Comparison of ENCODE assay signal across 28 mouse cellular contexts in the genomic region with DNA sequence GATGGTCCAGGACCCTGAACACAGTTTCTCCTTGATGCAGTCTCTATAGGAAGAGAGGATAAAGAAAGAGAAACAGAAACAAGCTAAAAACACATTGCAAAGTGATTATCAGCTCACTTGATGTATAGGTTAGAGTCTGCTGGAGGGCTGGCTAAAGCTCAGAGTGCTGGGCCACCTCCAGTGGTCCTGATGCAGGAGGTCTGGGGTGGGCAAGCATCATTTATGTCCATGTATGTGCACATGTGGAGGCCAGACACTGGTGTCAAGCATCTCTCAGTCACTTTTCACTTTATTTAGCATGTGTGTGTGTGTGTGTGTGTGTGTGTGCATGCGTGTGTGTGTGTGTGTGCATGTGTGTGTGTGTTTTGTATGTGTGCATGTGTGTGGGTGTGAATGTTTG.
"Had no signal": no experiment of that assay in that cellular context is flagged by ENCODE, and none has a peak within 500 bp of the region (broad histone marks: within the 10 kb centered on the region; RNA-seq: fewer than 3 reads in every experiment).

No protein-coding gene starts in this region.

- H3K4me2 ChIP-seq: limb, embryonic 12.5 days; limb, embryonic 13.5 days; limb, embryonic 15.5 days; liver, embryonic 11.5 days; liver, embryonic 12.5 days; liver, embryonic 13.5 days; liver, embryonic 15.5 days; lung, embryonic 14.5 days; lung, embryonic 15.5 days; midbrain, embryonic 13.5 days; neural tube, embryonic 12.5 days; neural tube, embryonic 13.5 days had no signal

- H3K27me3 ChIP-seq: liver, embryonic 12.5 days; liver, embryonic 13.5 days; neural tube, embryonic 12.5 days had no signal

- ATAC-seq: liver, embryonic 12.5 days; liver, postnatal 0 days; lung, postnatal 0 days; midbrain, embryonic 13.5 days had no signal

- H3K9ac ChIP-seq: limb, embryonic 12.5 days; limb, embryonic 13.5 days; limb, embryonic 15.5 days; liver, embryonic 12.5 days; liver, embryonic 13.5 days; liver, embryonic 14.5 days; liver, embryonic 15.5 days; liver, postnatal 0 days; lung, embryonic 14.5 days; lung, embryonic 15.5 days; midbrain, embryonic 13.5 days; neural tube, embryonic 12.5 days; neural tube, embryonic 13.5 days had no signal

- H3K4me3 ChIP-seq: left cerebral cortex, adult 2 months; limb, embryonic 10.5 days; limb, embryonic 12.5 days; limb, embryonic 13.5 days; limb, embryonic 15.5 days; liver, embryonic 12.5 days; liver, embryonic 13.5 days; liver, embryonic 15.5 days; lung, embryonic 15.5 days; megakaryocyte, embryonic 14.5 days; midbrain, embryonic 13.5 days; myocyte; neural tube, embryonic 12.5 days; neural tube, embryonic 13.5 days had no signal

- H3K9me3 ChIP-seq: limb, embryonic 10.5 days; limb, embryonic 12.5 days; limb, embryonic 13.5 days; limb, embryonic 15.5 days; liver, embryonic 12.5 days; liver, embryonic 13.5 days; liver, embryonic 15.5 days; lung, embryonic 15.5 days; midbrain, embryonic 13.5 days; neural tube, embryonic 12.5 days; neural tube, embryonic 13.5 days had no signal

- DNase-seq: left cerebral cortex, postnatal 4 days; liver; liver, embryonic 13.5 days; liver, postnatal 0 days; lung, adult 18-20 months; lung, adult 2 months; lung, embryonic 14.5 days; lung, postnatal 10 days; lung, postnatal 14 days; lung, postnatal 36 days; lung, postnatal 4 days had no signal

- H3K27ac ChIP-seq: left cerebral cortex, adult 2 months; limb, embryonic 10.5 days; limb, embryonic 12.5 days; limb, embryonic 13.5 days; limb, embryonic 15.5 days; liver, embryonic 12.5 days; liver, embryonic 13.5 days; liver, embryonic 14.5 days; liver, embryonic 15.5 days; lung, embryonic 15.5 days; macrophage; midbrain, embryonic 13.5 days; neural tube, embryonic 12.5 days; neural tube, embryonic 13.5 days had no signal

- H3K4me1 ChIP-seq: liver, embryonic 12.5 days; liver, embryonic 13.5 days; liver, embryonic 15.5 days; megakaryocyte, embryonic 14.5 days had no signal

- H3K36me3 ChIP-seq: limb, embryonic 10.5 days; limb, embryonic 12.5 days; limb, embryonic 13.5 days; limb, embryonic 15.5 days; liver, embryonic 12.5 days; liver, embryonic 13.5 days; liver, embryonic 15.5 days; lung, embryonic 15.5 days; midbrain, embryonic 13.5 days; neural tube, embryonic 12.5 days; neural tube, embryonic 13.5 days had no signal
